Mouse (Mus musculus) G1E (cell line): ENCODE data around the gene Dlk1.

Experiments
- CTCF ChIP-seq: IDR thresholded peaks from 2 replicates; pipeline ENCODE4 v1.5.1; 2012; ENCODE audit warnings: low read depth, low read length, inconsistent platforms, mixed read lengths
- GATA1 ChIP-seq: IDR thresholded peaks from 2 replicates; pipeline ENCODE4 v1.6.1; 2012; ENCODE audit warnings: borderline replicate concordance, low read length, inconsistent platforms, mixed read lengths
- TAL1 ChIP-seq: conservative IDR thresholded peaks from 2 replicates; pipeline ENCODE4 v1.6.1; 2012; ENCODE audit warnings: low read depth, low read length, inconsistent platforms, mixed read lengths

- TF ChIP-seq CTCF (no peak), GATA1 (no peak), TAL1 (no peak)
Measured at GRCm38 (mm10) chr12:109412071-109412440, 40.6 kb upstream of the Dlk1 start.
